Mouse (Mus musculus): ENCODE results near the gene Praf2. TPM values are rescaled to one million over a fixed set of nuclear protein-coding genes. Genes with fewer than 3 reads are reported as not detected.
"Not testable (repeated sequence)": the region's sequence is repeated elsewhere in the genome, so short reads cannot be mapped to it uniquely, and the experiment has no call there.

Gene Praf2
- polyA plus RNA-seq, 1 experiment from 2014 or later, result 134 TPM

DNA sequence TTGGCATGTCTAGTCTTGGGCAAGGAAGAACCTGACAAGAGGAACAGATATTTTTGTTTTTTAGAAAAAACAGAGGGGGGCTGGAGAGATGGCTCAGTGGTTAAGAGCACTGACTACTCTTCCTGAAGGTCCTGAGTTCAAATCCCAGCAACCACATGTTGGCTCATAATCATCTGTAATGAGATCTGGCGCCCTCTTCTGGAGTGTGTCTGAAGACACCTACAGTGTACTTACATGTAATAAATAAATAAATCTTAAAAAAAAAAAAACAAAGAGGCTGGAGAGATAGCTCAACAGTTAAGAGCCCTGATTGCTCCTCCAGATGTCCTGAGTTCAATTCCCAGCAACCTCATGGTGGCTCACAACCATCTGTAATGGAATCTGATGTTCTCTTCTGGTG lies 12.2 kb upstream of the Praf2 start:
- H3K36me3 ChIP-seq; H3K4me2 ChIP-seq; H3K4me3 ChIP-seq; H3K27me3 ChIP-seq; ATAC-seq (ENCODE audit: low read depth); H3K27ac ChIP-seq (replicated peaks); H3K9me3 ChIP-seq; H3K9ac ChIP-seq; H3K4me1 ChIP-seq (replicated peaks): not testable (repeated sequence)
- 52% methylated on average over 1 of the region's 1 CpGs for WGBS

DNA sequence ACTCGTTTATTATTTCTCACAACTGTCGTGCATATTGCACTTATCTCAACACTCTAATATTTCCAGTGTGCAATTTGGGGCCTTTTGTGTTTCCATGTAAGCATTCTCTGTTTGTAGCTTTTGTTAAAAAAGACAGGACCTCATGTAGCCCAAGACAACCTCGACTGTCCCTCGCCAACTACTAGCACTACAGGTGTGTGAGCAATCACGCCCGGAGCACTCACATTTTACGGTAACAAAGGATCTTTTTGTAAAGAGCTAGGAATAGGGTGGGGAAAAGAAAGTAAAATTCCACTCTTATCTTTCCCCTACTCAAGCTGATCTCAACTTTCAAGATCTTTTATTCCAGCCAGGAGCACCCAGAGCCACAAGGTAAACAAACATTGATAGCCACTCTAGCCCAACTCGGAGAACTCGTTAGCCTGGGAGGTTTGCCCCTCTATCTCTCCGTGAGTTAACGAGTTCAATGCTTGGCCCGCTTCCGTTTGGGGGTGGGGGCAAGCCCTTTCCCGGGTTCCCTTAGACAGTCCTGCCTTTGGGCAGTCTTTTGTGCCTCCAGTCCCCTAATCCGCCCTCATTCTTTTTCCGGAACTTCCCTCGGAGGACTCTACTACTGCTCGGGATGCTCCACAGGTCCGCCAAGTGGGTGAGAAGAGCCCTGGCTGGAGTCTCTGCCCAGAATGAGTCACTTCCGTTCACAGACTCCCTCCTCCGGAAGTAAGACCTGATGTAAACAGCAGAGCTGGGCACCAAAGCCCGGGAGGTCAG lies 6.5 kb upstream of the Praf2 start, which contains the start of gene Gm45208:
Gene Gm45208 (plus strand): TSS at position 732 of the 768 bp plus-strand sequence.
- Histone ChIP-seq H3K9ac (peak within 1 kb of the TSS; percentile 69), H3K36me3 (peaks cover 24% of the 10 kb centered on the region), H3K4me3 (peak within 1 kb of the TSS; percentile 55), H3K27ac (replicated peaks) (peak within 1 kb of the TSS; percentile 90), H3K4me2 (peak within 1 kb of the TSS; percentile 66), H3K4me1 (replicated peaks) (peaks cover 7% of the 10 kb centered on the region; the same call in 1 of the 2 replicates), H3K9me3 (no peaks in the 10 kb centered on the region), H3K27me3 (no peaks in the 10 kb centered on the region)
- peak; percentile 92 for ATAC-seq (ENCODE audit: low read depth)
- WGBS, result 20% methylated on average over 22 of the region's 22 CpGs

DNA sequence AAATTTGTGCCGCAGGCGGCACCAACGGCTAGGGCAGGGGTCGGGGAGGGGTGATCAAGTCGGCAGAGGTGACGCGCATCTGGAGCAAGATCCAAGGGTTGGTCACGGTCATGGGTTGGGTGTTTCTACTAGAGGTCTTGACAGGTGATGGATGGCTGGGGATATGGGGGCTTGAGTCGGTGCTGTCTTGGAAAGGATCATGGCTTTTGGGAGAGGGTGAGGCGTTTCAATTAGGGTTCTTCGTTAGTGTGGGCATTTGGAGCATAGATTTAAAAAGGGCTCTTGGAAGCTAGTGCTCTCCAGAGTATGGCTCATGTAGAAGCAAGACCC lies 6.0 kb upstream of the Praf2 start:
- 24% methylated on average over 11 of the region's 11 CpGs for WGBS
- Histone ChIP-seq H3K4me1 (replicated peaks) (peaks cover 8% of the 10 kb centered on the region; the same call in 1 of the 2 replicates), H3K9ac (peak overlapping the region; percentile 69), H3K9me3 (no peaks in the 10 kb centered on the region), H3K27me3 (no peaks in the 10 kb centered on the region), H3K4me2 (peak overlapping the region; percentile 66), H3K36me3 (peaks cover 25% of the 10 kb centered on the region), H3K27ac (replicated peaks) (peak overlapping the region; percentile 90), H3K4me3 (peak overlapping the region; percentile 55)
- peak; percentile 59; the same call in 1 of the 2 replicates for ATAC-seq (ENCODE audit: low read depth)

DNA sequence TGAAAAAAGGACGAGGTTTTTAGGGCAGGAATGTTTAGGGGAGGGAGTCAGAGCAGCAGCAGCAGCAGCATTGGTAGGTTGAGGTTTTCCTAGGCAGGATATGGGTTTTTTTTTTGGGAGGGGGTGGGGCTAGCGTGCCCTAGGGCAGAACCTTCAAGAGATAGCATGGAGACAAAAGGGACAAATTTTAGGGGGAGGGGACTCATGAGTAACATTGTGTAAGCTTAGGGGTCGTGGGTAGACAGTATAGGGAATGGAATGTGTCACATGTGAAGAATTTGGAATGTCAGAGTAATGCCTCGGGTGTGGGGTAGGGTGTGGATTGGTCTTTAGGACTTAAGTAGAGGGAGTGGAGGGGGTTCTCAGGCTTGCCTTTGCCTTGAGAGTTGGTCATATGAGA lies 5.5 kb upstream of the Praf2 start:
- H3K36me3 ChIP-seq, result peaks cover 25% of the 10 kb centered on the region
- 30% methylated on average over 4 of the region's 4 CpGs for WGBS
- H3K27ac ChIP-seq (replicated peaks), result no peak overlapping the region
- peaks cover 12% of the 10 kb centered on the region; the same call in 1 of the 2 replicates for H3K4me1 ChIP-seq (replicated peaks)
- no peaks in the 10 kb centered on the region for H3K27me3 ChIP-seq
- peak overlapping the region; percentile 66 for H3K4me2 ChIP-seq
- no peaks in the 10 kb centered on the region for H3K9me3 ChIP-seq
- peak overlapping the region; percentile 69 for H3K9ac ChIP-seq
- ATAC-seq (ENCODE audit: low read depth), result no peak
- H3K4me3 ChIP-seq, result peak overlapping the region; percentile 55

DNA sequence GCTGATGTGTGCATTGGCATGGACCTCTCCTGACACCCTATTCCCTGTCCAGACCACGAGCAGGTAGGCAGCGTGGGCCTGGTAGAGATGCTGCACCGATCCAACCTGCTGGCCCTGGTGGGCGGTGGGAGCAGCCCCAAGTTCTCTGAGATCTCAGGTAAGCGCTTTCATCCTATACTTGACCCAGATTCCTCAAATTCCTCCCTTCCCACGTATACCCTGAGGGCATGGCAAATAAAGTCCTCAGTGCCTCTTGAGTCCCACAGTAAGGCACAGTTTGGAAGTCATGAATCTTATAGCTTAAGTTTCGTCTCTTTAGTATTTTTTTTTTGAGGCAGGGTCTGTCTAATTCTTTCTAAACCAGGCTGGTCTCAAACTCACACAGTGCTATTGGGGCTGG lies 4.1 kb upstream of the Praf2 start:
- no peak overlapping the region for H3K4me2 ChIP-seq
- no peak overlapping the region for H3K27ac ChIP-seq (replicated peaks)
- peaks cover 19% of the 10 kb centered on the region for H3K4me1 ChIP-seq (replicated peaks)
- no peaks in the 10 kb centered on the region for H3K9me3 ChIP-seq
- H3K36me3 ChIP-seq, result peaks cover 25% of the 10 kb centered on the region
- H3K27me3 ChIP-seq, result no peaks in the 10 kb centered on the region
- no peak for ATAC-seq (ENCODE audit: low read depth)
- WGBS, result 85% methylated on average over 7 of the region's 7 CpGs
- H3K9ac ChIP-seq, result no peak overlapping the region
- H3K4me3 ChIP-seq, result no peak overlapping the region

DNA sequence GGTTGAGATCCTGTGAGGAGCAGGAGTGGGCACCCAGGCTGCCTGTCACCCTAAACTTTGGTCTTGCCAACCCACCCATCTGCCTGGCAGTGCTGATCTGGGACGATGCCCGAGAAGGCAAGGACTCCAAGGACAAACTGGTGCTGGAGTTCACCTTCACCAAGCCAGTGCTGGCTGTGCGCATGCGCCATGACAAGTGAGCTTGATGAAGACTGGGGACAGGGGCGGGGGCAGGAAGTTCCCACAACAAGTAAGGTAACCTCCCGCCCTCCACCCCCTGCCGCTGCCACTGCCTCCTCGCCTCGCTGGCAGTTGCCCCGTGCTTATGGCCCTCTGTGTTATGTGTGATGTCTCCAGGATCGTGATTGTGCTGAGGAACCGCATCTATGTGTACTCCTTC lies 2.4 kb upstream of the Praf2 start:
- peaks cover 25% of the 10 kb centered on the region for H3K36me3 ChIP-seq
- H3K9me3 ChIP-seq, result no peaks in the 10 kb centered on the region
- no peak overlapping the region for H3K9ac ChIP-seq
- H3K4me3 ChIP-seq, result no peak overlapping the region
- H3K27ac ChIP-seq (replicated peaks), result no peak overlapping the region
- H3K4me1 ChIP-seq (replicated peaks), result peaks cover 27% of the 10 kb centered on the region
- WGBS, result 80% methylated on average over 12 of the region's 12 CpGs
- H3K27me3 ChIP-seq, result no peaks in the 10 kb centered on the region
- no peak overlapping the region for H3K4me2 ChIP-seq
- ATAC-seq (ENCODE audit: low read depth), result no peak

DNA sequence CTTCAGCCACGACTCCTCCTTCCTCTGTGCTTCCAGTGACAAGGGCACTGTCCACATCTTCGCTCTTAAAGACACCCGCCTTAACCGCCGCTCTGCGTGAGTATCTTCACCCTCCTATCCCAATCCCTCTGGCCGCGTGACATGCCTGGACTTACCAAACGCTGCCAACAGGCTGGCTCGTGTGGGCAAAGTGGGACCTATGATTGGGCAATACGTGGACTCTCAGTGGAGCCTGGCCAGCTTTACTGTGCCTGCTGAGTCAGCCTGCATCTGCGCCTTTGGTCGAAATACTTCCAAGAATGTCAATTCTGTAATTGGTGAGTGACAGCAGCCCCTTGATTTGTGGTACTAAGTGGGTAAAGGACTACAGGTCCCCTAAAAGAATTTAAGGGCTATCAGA lies 1.1 kb upstream of the Praf2 start:
- no peaks in the 10 kb centered on the region for H3K27me3 ChIP-seq
- ATAC-seq (ENCODE audit: low read depth), result no peak
- no peak overlapping the region for H3K4me3 ChIP-seq
- no peak overlapping the region for H3K27ac ChIP-seq (replicated peaks)
- no peak overlapping the region for H3K4me2 ChIP-seq
- peaks cover 27% of the 10 kb centered on the region for H3K4me1 ChIP-seq (replicated peaks)
- no peaks in the 10 kb centered on the region for H3K9me3 ChIP-seq
- H3K36me3 ChIP-seq, result peaks cover 25% of the 10 kb centered on the region
- 90% methylated on average over 13 of the region's 13 CpGs for WGBS
- no peak overlapping the region for H3K9ac ChIP-seq

DNA sequence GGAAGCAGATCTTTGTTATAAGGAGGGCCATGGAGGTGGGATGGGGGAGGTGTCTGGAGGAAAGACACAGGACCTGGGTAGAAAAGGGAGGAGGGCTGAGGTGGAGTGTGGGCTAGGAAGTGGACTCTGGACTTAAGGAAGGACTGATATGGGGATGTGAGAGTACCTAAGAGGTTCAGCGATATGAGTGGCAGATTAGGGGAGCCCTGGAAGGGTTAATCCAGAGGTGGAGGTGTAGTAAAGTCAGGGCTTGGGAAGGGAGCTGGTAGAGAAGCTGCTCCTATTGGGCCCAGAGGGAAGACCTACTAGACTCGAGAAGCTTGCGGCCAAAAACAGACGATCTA lies 655 bp downstream of the Praf2 start:
- Histone ChIP-seq H3K4me1 (replicated peaks) (peaks cover 20% of the 10 kb centered on the region), H3K36me3 (peaks cover 21% of the 10 kb centered on the region), H3K9me3 (no peaks in the 10 kb centered on the region), H3K27me3 (no peaks in the 10 kb centered on the region), H3K4me2 (peak overlapping the region; percentile 60), H3K4me3 (peak overlapping the region; percentile 47), H3K9ac (peak overlapping the region; percentile 70), H3K27ac (replicated peaks) (peak overlapping the region; percentile 56)
- peak; percentile 51; the same call in 1 of the 2 replicates for ATAC-seq (ENCODE audit: low read depth)
- WGBS, result 32% methylated on average over 4 of the region's 4 CpGs

DNA sequence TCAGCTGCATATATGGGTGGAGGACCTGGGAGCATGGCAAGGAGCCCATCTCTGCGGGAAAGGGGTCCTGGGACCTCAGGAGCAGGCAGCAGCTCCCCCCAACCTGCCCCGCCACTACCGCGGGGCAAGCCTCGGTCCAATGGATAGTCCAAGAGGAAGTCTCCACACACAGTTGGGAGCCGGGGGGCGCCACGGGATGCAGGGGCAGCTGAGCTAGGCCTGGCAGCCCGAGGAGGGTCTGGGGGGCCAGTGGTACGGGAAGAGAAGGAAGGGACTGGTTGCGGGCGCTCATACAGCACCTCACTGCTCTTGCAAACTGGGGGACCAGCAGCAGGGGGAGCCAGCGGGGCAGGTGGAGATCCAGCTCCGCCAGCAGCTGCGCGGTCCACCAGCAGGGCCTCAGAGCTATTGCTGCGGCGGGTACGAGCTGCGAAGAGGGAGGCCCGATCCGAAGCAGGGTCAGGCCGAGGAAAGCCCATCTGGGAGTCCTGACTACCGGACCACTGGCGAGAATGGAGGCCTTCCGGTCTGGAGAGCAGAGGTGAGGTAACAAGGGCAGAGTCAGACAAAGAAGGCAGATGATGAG lies 5.4 kb downstream of the Praf2 start:
- H3K27ac ChIP-seq (replicated peaks), result no peak overlapping the region
- no peaks in the 10 kb centered on the region for H3K27me3 ChIP-seq
- no peak overlapping the region for H3K4me3 ChIP-seq
- 37% methylated on average over 26 of the region's 26 CpGs for WGBS
- no peak overlapping the region for H3K9ac ChIP-seq
- no peaks in the 10 kb centered on the region for H3K9me3 ChIP-seq
- no peak for ATAC-seq (ENCODE audit: low read depth)
- H3K4me2 ChIP-seq, result peak overlapping the region; percentile 13; the same call in 1 of the 2 replicates
- H3K4me1 ChIP-seq (replicated peaks), result peaks cover 11% of the 10 kb centered on the region
- peaks cover 24% of the 10 kb centered on the region; the same call in 1 of the 2 replicates for H3K36me3 ChIP-seq

DNA sequence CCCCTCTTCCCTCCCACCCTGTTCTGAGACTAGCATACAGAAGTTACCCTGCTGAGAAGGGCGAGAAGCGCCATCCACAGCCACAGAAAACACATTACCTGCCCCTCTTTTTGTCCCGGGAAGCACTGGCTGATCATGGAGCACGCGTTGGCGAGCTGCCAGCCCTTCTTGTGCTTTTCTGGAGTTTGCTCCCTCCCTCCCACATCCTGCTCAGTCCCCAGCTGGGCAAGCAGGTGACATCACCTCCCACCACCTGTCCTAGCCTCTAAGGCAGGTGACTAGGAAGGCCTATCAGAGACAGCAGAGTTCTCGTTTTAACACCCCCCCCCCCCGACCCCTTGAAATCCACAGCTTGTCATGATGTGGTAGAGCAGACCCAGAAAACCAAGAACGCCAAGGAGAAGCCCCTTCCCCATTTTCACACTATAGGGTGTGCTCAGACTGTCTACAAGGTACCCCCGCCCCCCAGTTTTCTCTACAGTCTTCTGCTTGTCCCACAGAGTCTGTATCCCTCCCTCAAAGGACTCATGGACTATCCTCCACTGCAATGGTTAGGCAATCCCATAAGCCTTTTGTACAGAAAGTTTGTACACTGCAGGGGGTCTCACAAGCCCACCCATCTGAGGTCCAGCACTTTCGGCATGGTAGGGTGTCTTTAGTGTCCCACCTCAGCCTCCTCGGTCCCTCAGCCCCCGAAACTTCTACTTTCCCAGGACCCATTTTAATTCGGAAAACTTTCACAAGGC lies 11.3 kb downstream of the Praf2 start:
- Histone ChIP-seq H3K4me1 (replicated peaks) (no peaks in the 10 kb centered on the region), H3K27me3 (no peaks in the 10 kb centered on the region), H3K9me3 (no peaks in the 10 kb centered on the region), H3K4me2 (no peak overlapping the region), H3K36me3 (0 out of 2 replicates have a peak, but pooled peaks cover 24% of the 10 kb centered on the region), H3K27ac (replicated peaks) (no peak overlapping the region), H3K9ac (no peak overlapping the region), H3K4me3 (no peak overlapping the region)
- no peak for ATAC-seq (ENCODE audit: low read depth)
- 71% methylated on average over 14 of the region's 14 CpGs for WGBS

DNA sequence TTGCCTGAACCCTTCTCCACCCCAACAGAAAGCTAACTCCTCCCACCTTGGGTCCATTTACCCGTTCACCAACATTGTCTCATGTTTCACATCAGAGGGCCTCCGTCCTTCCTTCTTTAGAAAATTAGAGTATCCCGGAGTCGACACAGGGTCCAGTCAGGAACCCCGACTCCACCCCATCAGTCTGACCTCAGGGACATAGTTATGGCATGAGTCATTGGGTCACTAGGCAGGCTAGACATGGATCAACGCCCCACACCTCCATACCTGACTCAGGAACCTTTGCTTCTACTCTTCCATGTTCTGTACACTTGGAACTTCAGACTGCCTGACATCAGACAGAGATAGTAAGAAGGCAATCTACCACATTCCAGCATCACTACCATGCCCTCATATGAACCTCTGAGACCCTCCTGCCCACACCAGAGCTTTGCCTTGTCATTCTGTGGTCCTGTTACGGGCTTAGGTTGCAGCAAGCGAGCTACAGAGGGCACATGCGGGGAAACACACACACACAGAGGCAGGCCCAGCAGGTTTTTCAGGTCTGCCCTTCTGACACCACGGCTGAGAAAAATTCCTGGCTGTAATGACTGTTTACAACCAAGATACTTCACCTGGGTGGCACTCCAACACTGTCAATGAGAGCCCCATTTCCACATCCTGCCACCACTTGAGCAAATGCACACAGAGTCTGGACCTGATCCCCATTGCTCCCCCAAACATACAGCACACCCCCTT lies 12.0 kb downstream of the Praf2 start:
- Histone ChIP-seq H3K27ac (replicated peaks) (no peak overlapping the region), H3K9me3 (no peaks in the 10 kb centered on the region), H3K9ac (no peak overlapping the region), H3K4me2 (no peak overlapping the region), H3K36me3 (0 out of 2 replicates have a peak, but pooled peaks cover 16% of the 10 kb centered on the region), H3K4me3 (no peak overlapping the region), H3K27me3 (no peaks in the 10 kb centered on the region), H3K4me1 (replicated peaks) (no peaks in the 10 kb centered on the region)
- WGBS, result 76% methylated on average over 10 of the region's 10 CpGs
- no peak for ATAC-seq (ENCODE audit: low read depth)
